Mouse (Mus musculus) forebrain, postnatal 0 days (tissue): ENCODE measurements around the gene Mnd1. TPM values are rescaled to one million over a fixed set of nuclear protein-coding genes. Genes with fewer than 3 reads are reported as not detected.
A peak's percentile ranks its signal among the peaks of the same experiment; 100 is the strongest.

Experiments used
- ATAC-seq: fragments of 200-750 bp; cut with Nextera tagmentation; 2 replicates; pipeline ENCODE4 v1.8.0; 2017; ENCODE audit warnings: mild to moderate bottlenecking, moderate library complexity
- DNase-seq: peaks from one replicate; pipeline ENCODE4 v3.0.0-alpha.2; 2015
- H3K27ac ChIP-seq: fragments of 300-500 bp; sonication (generic); 2 replicates; pipeline ENCODE4 v1.5.1; 2014; ENCODE audit warnings: low read depth, mild to moderate bottlenecking, antibody characterized with exemption, low read length, moderate library complexity, mixed read lengths
- H3K27me3 ChIP-seq: fragments of 300-500 bp; sonication (generic); 2 replicates; pipeline ENCODE4 v1.6.1; 2014; ENCODE audit warnings: mild to moderate bottlenecking, low read length, mixed read lengths; ENCODE audit not compliant: insufficient read depth
- H3K36me3 ChIP-seq: fragments of 300-500 bp; sonication (generic); 2 replicates; pipeline ENCODE4 v1.6.1; 2014; ENCODE audit warnings: mild to moderate bottlenecking, moderate library complexity; ENCODE audit not compliant: insufficient read depth
- H3K4me1 ChIP-seq: fragments of 300-500 bp; sonication (generic); 2 replicates; pipeline ENCODE4 v1.6.1; 2014; ENCODE audit warnings: antibody characterized with exemption; ENCODE audit not compliant: insufficient read depth
- H3K4me2 ChIP-seq: fragments of 300-500 bp; sonication (generic); 2 replicates; pipeline ENCODE4 v1.6.1; 2014; ENCODE audit warnings: low read depth, mild to moderate bottlenecking, moderate library complexity
- H3K4me3 ChIP-seq: fragments of 300-500 bp; sonication (generic); 2 replicates; pipeline ENCODE4 v1.5.1; 2014; ENCODE audit warnings: low read depth, low read length, mixed read lengths
- H3K9ac ChIP-seq: fragments of 300-500 bp; sonication (generic); 2 replicates; pipeline ENCODE4 v1.6.1; 2014; ENCODE audit warnings: mild to moderate bottlenecking
- H3K9me3 ChIP-seq: fragments of 300-500 bp; sonication (generic); 2 replicates; pipeline ENCODE4 v1.6.1; 2016; ENCODE audit warnings: low read length
- CTCF ChIP-seq: sonication (generic); IDR thresholded peaks from 2 replicates; pipeline ENCODE4 v1.5.1; 2016; ENCODE audit warnings: antibody characterized with exemption, control low read depth, low read depth
- WGBS: fragments of 180-500 bp; shearing (Covaris S2); extraction: QIAGEN DNeasy Blood & Tissue Kit; methylation state at CpG from one replicate; pipeline ENCODE4 v1.1.7; 2014; 5-methylcytosine and 5-hydroxymethylcytosine counted together
- polyA plus RNA-seq: library from polyadenylated mRNA; unstranded; fragments of >200 nt; fragmentation: Nextera tagmentation; extraction: Ambion mirVana; gene quantifications from 2 replicates; pipeline ENCODE4 v1.2.1, GENCODE M21; 2015
- total RNA-seq: library from RNA; depleted of rRNA; stranded (reverse); fragments of >200 nt; gene quantifications from 2 replicates; pipeline ENCODE4 v1.2.3, GENCODE M21; 2014

The Mnd1 gene
- total and polyA plus RNA-seq, 2 experiments from 2014 or later = 2.5 to 3.0 TPM

DNA sequence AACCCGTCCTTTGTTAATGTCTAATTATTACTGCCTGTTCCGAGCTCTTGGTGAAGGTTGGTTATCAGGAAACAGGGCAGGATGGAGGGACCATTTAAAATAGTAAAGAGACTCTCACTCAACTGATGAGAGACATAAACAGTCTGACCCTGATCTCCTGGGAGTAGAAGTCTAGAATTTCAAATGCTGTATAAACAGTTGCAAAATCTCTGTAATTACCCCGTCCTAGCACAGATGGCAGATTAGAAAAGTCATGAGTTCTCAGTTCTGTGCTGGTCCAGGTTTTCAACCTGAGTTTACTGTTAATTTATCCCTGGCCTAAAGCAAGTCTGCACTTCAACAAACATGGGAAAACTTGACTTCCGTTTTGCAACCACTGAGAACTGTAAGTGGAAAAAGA is 95.5 kb downstream of the Mnd1 start:
- no peak for DNase-seq
- no peak for TF ChIP-seq CTCF
- Histone ChIP-seq H3K27ac (no peak overlapping the region), H3K4me2 (no peak overlapping the region), H3K36me3 (no peaks in the 10 kb centered on the region), H3K27me3 (no peaks in the 10 kb centered on the region), H3K4me1 (no peaks in the 10 kb centered on the region), H3K9ac (no peak overlapping the region), H3K9me3 (no peaks in the 10 kb centered on the region), H3K4me3 (no peak overlapping the region)
- 52% methylated on average over 4 of the region's 4 CpGs for WGBS
- no peak for ATAC-seq

DNA sequence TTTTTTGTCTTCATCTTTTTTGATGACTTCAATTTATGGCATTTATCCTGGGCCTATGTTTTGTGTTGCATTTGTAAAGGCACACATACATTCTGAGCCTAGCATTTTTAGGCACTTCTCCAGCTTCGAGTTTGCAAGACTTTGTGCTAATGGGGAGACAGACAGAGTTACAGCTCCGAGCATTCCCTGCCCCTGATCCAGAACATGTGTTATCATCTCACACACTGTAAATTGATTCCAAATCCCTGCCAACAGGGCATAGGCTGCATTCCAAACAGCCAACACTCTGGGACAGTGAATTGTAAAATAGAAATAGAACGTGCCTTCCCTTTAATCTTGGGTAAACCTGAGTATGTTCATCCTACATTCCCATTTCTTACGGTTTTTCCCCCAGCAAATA is 95.9 kb downstream of the Mnd1 start:
- DNase-seq (peak; percentile 29), ATAC-seq (peak; percentile 43; the same call in 1 of the 2 replicates)
- no peak for TF ChIP-seq CTCF

DNA sequence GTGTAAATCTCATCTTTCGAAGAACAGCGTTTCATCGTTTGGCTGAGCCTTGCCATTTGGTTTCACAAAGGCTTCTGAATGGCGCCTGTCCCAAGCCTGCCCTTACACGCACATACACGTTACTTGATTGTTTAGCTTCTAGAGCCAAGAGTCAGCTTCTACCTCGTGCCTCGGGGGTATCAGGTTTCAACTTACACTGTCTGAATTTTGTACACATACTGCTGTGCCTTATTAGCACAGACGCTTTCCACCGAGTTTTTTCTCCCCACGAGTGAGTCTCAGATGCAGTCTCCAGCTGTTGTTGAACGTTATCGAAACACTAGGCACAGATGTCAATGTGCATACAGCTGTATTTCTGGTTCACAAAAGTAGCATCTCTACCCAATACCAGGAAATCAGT is 96.3 kb downstream of the Mnd1 start:
- Histone ChIP-seq H3K36me3 (no peaks in the 10 kb centered on the region), H3K27me3 (no peaks in the 10 kb centered on the region), H3K9me3 (no peaks in the 10 kb centered on the region), H3K27ac (no peak overlapping the region), H3K9ac (no peak overlapping the region), H3K4me1 (no peaks in the 10 kb centered on the region), H3K4me3 (no peak overlapping the region), H3K4me2 (no peak overlapping the region)
- DNase-seq (peak; percentile 42), ATAC-seq (peak; percentile 36)
- no peak for TF ChIP-seq CTCF
- 40% methylated on average over 13 of the region's 13 CpGs for WGBS

More for the DNA sequence above, 95.9 kb downstream of the Mnd1 start:
- no peak overlapping the region for H3K27ac ChIP-seq
- no peaks in the 10 kb centered on the region for H3K27me3 ChIP-seq
- no peak overlapping the region for H3K4me2 ChIP-seq
- no peaks in the 10 kb centered on the region for H3K36me3 ChIP-seq
- no peaks in the 10 kb centered on the region for H3K4me1 ChIP-seq
- H3K9me3 ChIP-seq = no peaks in the 10 kb centered on the region
- no peak overlapping the region for H3K9ac ChIP-seq
- 36% methylated on average over 4 of the region's 4 CpGs for WGBS
- H3K4me3 ChIP-seq = no peak overlapping the region

DNA sequence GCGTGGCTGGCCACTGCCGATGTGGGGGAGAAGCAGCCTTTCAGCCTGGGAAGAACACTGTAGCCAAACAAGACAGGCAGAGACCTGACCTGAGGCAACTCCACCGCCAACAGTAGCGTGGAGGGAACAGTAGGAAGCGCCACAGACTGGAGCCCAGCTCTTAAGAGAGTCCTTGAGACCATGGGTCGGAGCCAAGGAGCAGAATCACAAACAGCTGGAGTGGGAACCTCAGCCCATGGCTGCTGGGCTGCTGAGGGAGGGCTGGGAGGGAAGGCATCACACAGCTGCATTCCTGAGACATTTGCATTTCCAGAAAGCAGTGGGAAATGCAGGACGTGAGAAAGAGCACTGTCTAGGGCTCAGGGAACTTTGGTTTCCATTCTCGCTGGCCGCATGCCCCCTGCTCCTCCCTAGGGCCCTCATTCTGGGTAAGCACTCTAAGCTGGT is 106.8 kb downstream of the Mnd1 start:
- no peak overlapping the region for H3K27ac ChIP-seq
- no peaks in the 10 kb centered on the region for H3K27me3 ChIP-seq
- H3K9me3 ChIP-seq = no peaks in the 10 kb centered on the region
- H3K4me3 ChIP-seq = no peak overlapping the region
- DNase-seq (no peak), ATAC-seq (peak; percentile 76)
- 18% methylated on average over 9 of the region's 9 CpGs for WGBS
- H3K9ac ChIP-seq = no peak overlapping the region
- no peaks in the 10 kb centered on the region for H3K4me1 ChIP-seq
- 0 out of 2 replicates have a peak, but pooled peaks have one; percentile 12 for TF ChIP-seq CTCF
- no peaks in the 10 kb centered on the region for H3K36me3 ChIP-seq
- H3K4me2 ChIP-seq = no peak overlapping the region

DNA sequence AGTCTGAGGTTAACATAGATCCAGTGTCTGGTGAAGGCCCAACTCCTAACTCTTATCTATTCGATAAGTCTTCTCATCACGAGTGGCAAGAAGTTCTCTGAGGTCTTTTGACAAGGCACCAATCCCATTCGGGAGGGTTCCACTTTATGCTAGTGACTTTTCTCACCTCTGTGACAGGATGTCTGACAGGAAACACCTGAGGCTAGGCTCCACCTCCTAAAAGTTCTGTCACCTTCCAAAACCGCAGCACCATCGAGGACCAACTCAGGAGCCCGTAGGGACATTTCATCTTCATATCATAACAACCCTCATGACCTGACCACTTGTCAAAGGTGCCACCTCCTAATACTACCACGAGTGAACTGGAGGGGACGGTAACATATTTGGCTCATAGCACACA is 109.4 kb downstream of the Mnd1 start:
- Histone ChIP-seq H3K27ac (no peak overlapping the region), H3K4me3 (no peak overlapping the region), H3K36me3 (no peaks in the 10 kb centered on the region), H3K27me3 (no peaks in the 10 kb centered on the region), H3K9me3 (no peaks in the 10 kb centered on the region), H3K9ac (no peak overlapping the region), H3K4me2 (no peak overlapping the region), H3K4me1 (no peaks in the 10 kb centered on the region)
- DNase-seq (no peak), ATAC-seq (no peak)
- TF ChIP-seq CTCF = no peak
- 93% methylated on average over 8 of the region's 8 CpGs for WGBS

DNA sequence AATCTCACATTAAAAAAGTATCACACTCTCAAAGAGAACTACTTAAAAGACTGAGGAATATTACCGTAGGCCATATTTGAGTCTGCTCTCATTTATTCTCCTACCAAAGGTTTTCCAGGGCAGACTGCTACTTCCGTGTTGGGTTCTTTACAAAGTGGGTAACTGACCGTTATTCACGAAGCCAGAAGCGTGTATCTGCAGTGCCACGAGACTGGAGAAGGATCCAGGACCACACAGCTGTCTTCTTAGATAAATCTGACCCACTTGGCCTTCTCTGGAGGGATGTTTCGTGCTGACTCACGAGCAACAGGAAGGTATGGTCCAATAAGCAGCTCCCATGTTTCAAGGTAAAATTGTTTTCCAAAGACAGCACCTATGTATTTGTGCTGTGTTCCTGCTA is 113.8 kb downstream of the Mnd1 start:
- Histone ChIP-seq H3K27ac (no peak overlapping the region), H3K9me3 (no peaks in the 10 kb centered on the region), H3K36me3 (no peaks in the 10 kb centered on the region), H3K4me1 (peaks cover 14% of the 10 kb centered on the region), H3K9ac (no peak overlapping the region), H3K27me3 (no peaks in the 10 kb centered on the region), H3K4me3 (no peak overlapping the region), H3K4me2 (no peak overlapping the region)
- DNase-seq = no peak
- WGBS = 92% methylated on average over 8 of the region's 8 CpGs
- ATAC-seq = no peak
- TF ChIP-seq CTCF = no peak

DNA sequence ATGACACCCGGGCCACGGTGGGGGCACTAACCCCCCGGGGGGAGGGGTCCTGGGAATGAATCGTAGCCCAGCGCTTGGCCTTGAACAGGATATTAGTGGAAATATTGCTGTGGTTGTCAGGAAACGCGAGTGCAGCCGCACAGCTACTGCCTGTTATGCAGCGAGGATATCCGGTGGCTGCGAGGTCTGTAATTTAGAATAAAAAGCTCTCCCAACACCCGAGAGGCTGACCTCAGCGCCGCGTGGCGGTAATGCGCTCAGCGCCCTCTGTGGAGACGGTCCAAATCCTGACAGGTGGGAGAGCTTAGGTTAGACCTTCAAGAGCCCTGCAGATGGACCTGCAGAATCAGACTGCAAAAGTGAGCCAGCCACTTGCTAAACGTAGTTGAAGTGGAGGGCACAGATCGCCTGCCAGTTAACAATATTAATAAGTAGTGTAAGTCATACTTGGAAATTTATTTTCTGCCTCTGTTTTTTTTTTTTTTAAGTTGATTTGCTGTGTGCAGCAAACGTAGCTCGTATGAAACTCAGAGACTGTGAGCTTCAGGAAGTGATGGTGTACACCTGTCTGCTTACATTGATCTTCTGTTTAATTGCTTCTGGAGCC is 115.0 kb downstream of the Mnd1 start:
- H3K36me3 ChIP-seq = no peaks in the 10 kb centered on the region
- peak overlapping the region; percentile 98 for H3K9ac ChIP-seq
- ATAC-seq (peak; percentile 52), DNase-seq (no peak)
- WGBS = 2% methylated on average over 23 of the region's 23 CpGs
- peak overlapping the region; percentile 93 for H3K27ac ChIP-seq
- TF ChIP-seq CTCF = peak; percentile 32; the same call in 1 of the 2 replicates
- H3K9me3 ChIP-seq = no peaks in the 10 kb centered on the region
- H3K4me3 ChIP-seq = peak overlapping the region; percentile 97
- H3K27me3 ChIP-seq = no peaks in the 10 kb centered on the region
- peaks cover 18% of the 10 kb centered on the region for H3K4me1 ChIP-seq
- H3K4me2 ChIP-seq = peak overlapping the region; percentile 82
